In the genomic region with DNA sequence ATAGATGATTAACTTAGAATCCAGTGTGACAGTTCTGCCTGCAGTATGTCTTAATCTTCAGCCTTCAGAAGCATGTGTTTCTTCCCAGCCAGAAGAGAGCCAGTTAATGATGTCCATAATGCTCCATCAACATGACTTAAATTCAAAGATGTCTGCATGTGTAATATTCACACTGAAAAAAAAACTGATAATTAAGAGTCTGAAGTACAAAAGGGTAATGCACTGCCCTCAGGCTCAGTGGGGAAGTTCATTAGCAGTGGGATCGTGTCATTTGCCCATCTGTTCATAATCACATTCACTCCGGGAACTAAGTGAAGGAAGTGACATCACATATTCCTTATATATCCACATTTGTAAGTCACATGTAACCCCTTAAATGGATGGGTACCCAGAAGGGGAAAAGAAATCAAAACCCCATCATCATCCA, we compare ENCODE assay signal across 18 mouse cellular contexts.
DNase-seq lines count a peak whose midpoint lies in the region; ATAC-seq and TF ChIP-seq lines count a peak whose summit lies in the region.
"Had no signal": no experiment of that assay in that cellular context is flagged by ENCODE, and none has a peak within 500 bp of the region (broad histone marks: within the 10 kb centered on the region; RNA-seq: fewer than 3 reads in every experiment).

No protein-coding gene starts in this region.

- WGBS in midbrain, embryonic 11.5 days, result 55% methylated on average over 2 of the region's 2 CpGs
- 68% methylated on average over 2 of the region's 2 CpGs for WGBS in midbrain, embryonic 10.5 days
- WGBS in forebrain, embryonic 14.5 days, result 6% methylated on average over 2 of the region's 2 CpGs
- 27% methylated on average over 2 of the region's 2 CpGs for WGBS in hindbrain, postnatal 0 days
- 57% methylated on average over 2 of the region's 2 CpGs for WGBS in stomach, postnatal 0 days

- DNase-seq in midbrain, embryonic 11.5 days (ENCODE audit: low spot score, missing footprints), result peak; percentile 85
- DNase-seq in midbrain, embryonic 10.5 days (ENCODE audit: low spot score), result no peak
- DNase-seq in forebrain, embryonic 14.5 days (ENCODE audit: low spot score), result peak; percentile 85
- DNase-seq in hindbrain, postnatal 0 days (ENCODE audit: low spot score), result peak; percentile 65
- peak; percentile 94 for DNase-seq in retina, postnatal 1 day
- no peak for DNase-seq in stomach, postnatal 0 days (ENCODE audit: low spot score)
- DNase-seq: adrenal gland, postnatal 36 days; gastrocnemius, postnatal 14 days; heart, postnatal 4 days; kidney, adult 2 months; right cerebral cortex, postnatal 25 days; thymus, adult 2 months had no signal

- no peak overlapping the region for H3K4me2 ChIP-seq in midbrain, embryonic 11.5 days
- H3K4me2 ChIP-seq in forebrain, embryonic 14.5 days (ENCODE audit: low read length), result no peak overlapping the region
- no peak overlapping the region for H3K4me2 ChIP-seq in hindbrain, postnatal 0 days (ENCODE audit: low read depth, low read length)
- no peak overlapping the region for H3K4me2 ChIP-seq in stomach, postnatal 0 days (replicated peaks; ENCODE audit: low read depth)
- H3K4me2 ChIP-seq: heart, embryonic 11.5 days; lung, embryonic 15.5 days had no signal

- no peak for TF ChIP-seq CTCF in hindbrain, postnatal 0 days (IDR thresholded peaks at IDR 0.05; ENCODE audit: low read depth)
- TF ChIP-seq CTCF in stomach, postnatal 0 days (IDR thresholded peaks at IDR 0.05; ENCODE audit: low read depth), result no peak

- no peak overlapping the region for H3K4me3 ChIP-seq in midbrain, embryonic 11.5 days (ENCODE audit: low read depth, low read length)
- H3K4me3 ChIP-seq in midbrain, embryonic 10.5 days, result no peak overlapping the region
- no peak overlapping the region for H3K4me3 ChIP-seq in forebrain, embryonic 14.5 days (ENCODE audit: low read depth, low read length)
- H3K4me3 ChIP-seq in hindbrain, postnatal 0 days (ENCODE audit: low read length), result no peak overlapping the region
- H3K4me3 ChIP-seq in stomach, postnatal 0 days (ENCODE audit: low read depth, low read length), result no peak overlapping the region
- H3K4me3 ChIP-seq: layer of hippocampus, adult 2 months; lung, embryonic 15.5 days; megakaryocyte, embryonic 14.5 days had no signal

- H3K9ac ChIP-seq in midbrain, embryonic 11.5 days (ENCODE audit: low read length), result no peak overlapping the region
- H3K9ac ChIP-seq in forebrain, embryonic 14.5 days (ENCODE audit: low read length), result no peak overlapping the region
- H3K9ac ChIP-seq in hindbrain, postnatal 0 days (replicated peaks; ENCODE audit: low read length), result no peak overlapping the region
- H3K9ac ChIP-seq in stomach, postnatal 0 days (ENCODE audit: low read length), result no peak overlapping the region
- H3K9ac ChIP-seq: lung, embryonic 15.5 days had no signal

- no peaks in the 10 kb centered on the region for H3K36me3 ChIP-seq in midbrain, embryonic 11.5 days (ENCODE audit: control insufficient read depth, insufficient read depth, low read length)
- H3K36me3 ChIP-seq in midbrain, embryonic 10.5 days, result no peaks in the 10 kb centered on the region
- no peaks in the 10 kb centered on the region for H3K36me3 ChIP-seq in forebrain, embryonic 14.5 days (ENCODE audit: control insufficient read depth, insufficient read depth, low read length)
- no peaks in the 10 kb centered on the region for H3K36me3 ChIP-seq in hindbrain, postnatal 0 days (ENCODE audit: insufficient read depth, low read length)
- H3K36me3 ChIP-seq in stomach, postnatal 0 days (ENCODE audit: control insufficient read depth, insufficient read depth, low read length), result no peaks in the 10 kb centered on the region
- H3K36me3 ChIP-seq: G1E; lung, embryonic 15.5 days had no signal

- no peak overlapping the region for H3K27ac ChIP-seq in midbrain, embryonic 11.5 days (ENCODE audit: low read depth, low read length)
- no peak overlapping the region for H3K27ac ChIP-seq in midbrain, embryonic 10.5 days (replicated peaks)
- no peak overlapping the region for H3K27ac ChIP-seq in forebrain, embryonic 14.5 days (ENCODE audit: low read depth, low read length)
- H3K27ac ChIP-seq in hindbrain, postnatal 0 days, result no peak overlapping the region
- no peak overlapping the region for H3K27ac ChIP-seq in stomach, postnatal 0 days (replicated peaks)
- H3K27ac ChIP-seq: layer of hippocampus, adult 2 months; lung, embryonic 15.5 days had no signal

- TF ChIP-seq EP300 in stomach, postnatal 0 days (optimal IDR thresholded peaks at IDR 0.05), result no peak

- no peaks in the 10 kb centered on the region for H3K4me1 ChIP-seq in midbrain, embryonic 11.5 days (ENCODE audit: control insufficient read depth, insufficient read depth, low read length)
- 0 out of 2 replicates have a peak, but pooled peaks cover 5% of the 10 kb centered on the region for H3K4me1 ChIP-seq in midbrain, embryonic 10.5 days
- no peaks in the 10 kb centered on the region for H3K4me1 ChIP-seq in forebrain, embryonic 14.5 days (ENCODE audit: control insufficient read depth, insufficient read depth, low read length)
- no peaks in the 10 kb centered on the region for H3K4me1 ChIP-seq in hindbrain, postnatal 0 days (ENCODE audit: insufficient read depth, low read length)
- H3K4me1 ChIP-seq in stomach, postnatal 0 days (replicated peaks; ENCODE audit: control insufficient read depth, insufficient read depth), result no peaks in the 10 kb centered on the region
- H3K4me1 ChIP-seq: lung, embryonic 15.5 days; megakaryocyte, embryonic 14.5 days had no signal

- ATAC-seq in midbrain, embryonic 11.5 days (ENCODE audit: low FRiP score), result peak; percentile 71
- ATAC-seq in forebrain, embryonic 14.5 days, result peak; percentile 90
- peak; percentile 90 for ATAC-seq in hindbrain, postnatal 0 days
- ATAC-seq in stomach, postnatal 0 days (ENCODE audit: low FRiP score, low TSS enrichment), result no peak
- no peak for ATAC-seq in erythroblast, adult 5-6 weeks (replicated peaks; ENCODE audit: low FRiP score, poor library complexity, severe bottlenecking)

- H3K9me3 ChIP-seq in midbrain, embryonic 11.5 days (ENCODE audit: control insufficient read depth, low read length), result no peaks in the 10 kb centered on the region
- H3K9me3 ChIP-seq in midbrain, embryonic 10.5 days (replicated peaks), result no peaks in the 10 kb centered on the region
- H3K9me3 ChIP-seq in forebrain, embryonic 14.5 days (replicated peaks; ENCODE audit: control insufficient read depth, low read length), result no peaks in the 10 kb centered on the region
- H3K9me3 ChIP-seq in hindbrain, postnatal 0 days (ENCODE audit: low read length), result no peaks in the 10 kb centered on the region
- H3K9me3 ChIP-seq in stomach, postnatal 0 days (ENCODE audit: control insufficient read depth, low read length), result no peaks in the 10 kb centered on the region
- H3K9me3 ChIP-seq: G1E; lung, embryonic 15.5 days; megakaryocyte, embryonic 14.5 days had no signal

- no peaks in the 10 kb centered on the region for H3K27me3 ChIP-seq in midbrain, embryonic 11.5 days (ENCODE audit: control insufficient read depth, insufficient read depth, low read length)
- no peaks in the 10 kb centered on the region for H3K27me3 ChIP-seq in midbrain, embryonic 10.5 days (ENCODE audit: low read depth, poor library complexity, severe bottlenecking)
- H3K27me3 ChIP-seq in forebrain, embryonic 14.5 days (replicated peaks; ENCODE audit: control insufficient read depth, insufficient read depth, low read length), result no peaks in the 10 kb centered on the region
- no peaks in the 10 kb centered on the region for H3K27me3 ChIP-seq in hindbrain, postnatal 0 days (ENCODE audit: insufficient read depth, low read length)
- H3K27me3 ChIP-seq in stomach, postnatal 0 days (ENCODE audit: control insufficient read depth, insufficient read depth, low read length), result no peaks in the 10 kb centered on the region
- H3K27me3 ChIP-seq: lung, embryonic 15.5 days; megakaryocyte, embryonic 14.5 days had no signal

Comparison
In these comparisons a context has a peak if more than half of its experiments do, and no peak if none do; other contexts are left out.
1. DNase-seq: peak in midbrain, embryonic 11.5 days (single experiment), forebrain, embryonic 14.5 days (single experiment), hindbrain, postnatal 0 days (single experiment) and retina, postnatal 1 day (single experiment); none in midbrain, embryonic 10.5 days (single experiment) and stomach, postnatal 0 days (single experiment).
2. ATAC-seq: peak in midbrain, embryonic 11.5 days (single experiment), forebrain, embryonic 14.5 days (single experiment) and hindbrain, postnatal 0 days (single experiment); none in stomach, postnatal 0 days (single experiment) and erythroblast, adult 5-6 weeks (single experiment).